Mouse (Mus musculus): ENCODE results near the gene Phb. TPM values are rescaled to one million over a fixed set of nuclear protein-coding genes. Genes with fewer than 3 reads are reported as not detected.

Gene Phb
- total and polyA plus RNA-seq, 3 experiments, result 281 to 383 (median 358) TPM

DNA sequence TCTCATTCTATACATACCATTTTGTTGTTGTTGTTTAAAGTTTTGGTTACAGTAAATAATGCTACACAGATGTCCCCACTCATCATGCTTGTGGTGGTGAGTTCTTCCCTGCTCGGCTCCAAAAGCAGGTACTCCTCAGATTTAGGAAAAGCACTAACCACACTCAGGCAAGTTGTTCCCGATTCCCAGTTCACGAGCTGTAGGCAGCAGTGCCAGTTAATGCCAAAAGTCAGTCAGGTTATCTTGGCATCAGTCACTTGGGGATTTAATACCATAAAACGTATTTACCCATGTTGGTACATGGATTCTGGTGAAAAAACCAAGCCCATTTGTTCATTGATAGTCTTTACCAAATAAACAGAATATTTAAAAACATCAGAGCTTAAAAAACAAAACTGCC lies 59.4 kb downstream of the Phb start:
- peaks cover 2% of the 10 kb centered on the region; the same call in 1 of the 2 replicates for H3K36me3 ChIP-seq (ENCODE audit: control insufficient read depth, insufficient read depth, low read length)
- H3K27ac ChIP-seq, result no peak overlapping the region
- intact Hi-C loops (cut with DNase I), result no loop called here
- H3K4me1 ChIP-seq (ENCODE audit: control insufficient read depth, insufficient read depth, low read length), result peaks cover 5% of the 10 kb centered on the region
- 68% methylated on average over 4 of the region's 4 CpGs for WGBS
- no peak overlapping the region for H3K4me3 ChIP-seq
- H3K9ac ChIP-seq (ENCODE audit: low read depth, low read length), result peak overlapping the region; percentile 24; the same call in 1 of the 2 replicates
- H3K27me3 ChIP-seq (ENCODE audit: control insufficient read depth, insufficient read depth, low read length), result no peaks in the 10 kb centered on the region
- TF ChIP-seq EP300 (IDR thresholded peaks at IDR 0.05; ENCODE audit: insufficient read depth, low read depth, low read length) (no peak), CTCF (IDR thresholded peaks at IDR 0.05) (no peak), POLR2A (IDR thresholded peaks at IDR 0.05; ENCODE audit: insufficient read depth, low read depth, low read length) (no peak)
- peaks cover 12% of the 10 kb centered on the region for H3K79me2 ChIP-seq (replicated peaks; ENCODE audit: control insufficient read depth, insufficient read depth, low read length)
- DNase-seq, result no peak

- no peak for TF ChIP-seq EP300 (IDR thresholded peaks at IDR 0.05; ENCODE audit: insufficient read depth, low read depth, low read length)
- no peak for TF ChIP-seq POLR2A (IDR thresholded peaks at IDR 0.05; ENCODE audit: insufficient read depth, low read depth, low read length)
- no peak for TF ChIP-seq CTCF (IDR thresholded peaks at IDR 0.05)
- intact Hi-C loops (cut with DNase I), result loop anchor here (2.0 kb wide), 1 partner anchor 13 kb away; no protein-coding TSS in a partner anchor
Measured at GRCm38 (mm10) chr11:95727947-95728346, 61.2 kb downstream of the Phb start.

GRCm38 (mm10) chr11:95728916-95729907 lies 62.5 kb downstream of the Phb start:
- 70% methylated on average over 12 of the region's 12 CpGs for WGBS
- peaks cover 8% of the 10 kb centered on the region; the same call in 1 of the 2 replicates for H3K79me2 ChIP-seq (replicated peaks; ENCODE audit: control insufficient read depth, insufficient read depth, low read length)
- H3K4me1 ChIP-seq (ENCODE audit: control insufficient read depth, insufficient read depth, low read length), result peaks cover 5% of the 10 kb centered on the region
- H3K36me3 ChIP-seq (ENCODE audit: control insufficient read depth, insufficient read depth, low read length), result peaks cover 2% of the 10 kb centered on the region; the same call in 1 of the 2 replicates
- intact Hi-C loops (cut with DNase I), result loop anchor here (2.0 kb wide), 1 partner anchor 14 kb away; no protein-coding TSS in a partner anchor
- no peaks in the 10 kb centered on the region for H3K27me3 ChIP-seq (ENCODE audit: control insufficient read depth, insufficient read depth, low read length)
- H3K9ac ChIP-seq (ENCODE audit: low read depth, low read length), result no peak overlapping the region
- no peak for TF ChIP-seq CTCF (IDR thresholded peaks at IDR 0.05)
- peak overlapping the region; percentile 38 for H3K4me3 ChIP-seq
- peak overlapping the region; percentile 59 for H3K27ac ChIP-seq
- DNase-seq, result no peak

More at GRCm38 (mm10) chr11:95727947-95728346, 61.2 kb downstream of the Phb start:
- DNase-seq, result no peak
- Histone ChIP-seq H3K4me3 (no peak overlapping the region), H3K36me3 (ENCODE audit: control insufficient read depth, insufficient read depth, low read length) (peaks cover 2% of the 10 kb centered on the region; the same call in 1 of the 2 replicates), H3K27me3 (ENCODE audit: control insufficient read depth, insufficient read depth, low read length) (no peaks in the 10 kb centered on the region), H3K27ac (no peak overlapping the region), H3K79me2 (replicated peaks; ENCODE audit: control insufficient read depth, insufficient read depth, low read length) (peaks cover 13% of the 10 kb centered on the region), H3K4me1 (ENCODE audit: control insufficient read depth, insufficient read depth, low read length) (peaks cover 5% of the 10 kb centered on the region), H3K9ac (ENCODE audit: low read depth, low read length) (no peak overlapping the region)
- WGBS, result 85% methylated on average over 5 of the region's 5 CpGs

Other genes starting within 250 kb of the Phb start
- gene Nxph3, start 152.4 kb upstream of the Phb start, total RNA-seq (2021), result under 1 TPM; 0.55 to 0.73 TPM
- gene Nxph3, start 152.4 kb upstream of the Phb start, polyA plus RNA-seq (2012; rRNA removed), result 0.57 and 0.76 TPM in 2 replicates
- gene Ngfr, start 79.2 kb upstream of the Phb start, total RNA-seq (2021), result 1 to 10 TPM in 1 of 2 experiments, under 1 TPM in 1; 0.26 to 1.0 TPM
- gene Ngfr, start 79.2 kb upstream of the Phb start, polyA plus RNA-seq (2012; rRNA removed), result 2.2 and 2.7 TPM in 2 replicates
- gene Zfp652, start 45.7 kb downstream of the Phb start, total RNA-seq (2021), result 10 to 100 TPM; 47.6 to 54.4 TPM
- gene Zfp652, start 45.7 kb downstream of the Phb start, polyA plus RNA-seq (2012; rRNA removed), result 16.1 and 22.3 TPM in 2 replicates
- under 1 TPM; 0.26 to 0.30 TPM for gene B130006D01Rik, start 56.6 kb downstream of the Phb start, total RNA-seq (2021)
- gene B130006D01Rik, start 56.6 kb downstream of the Phb start, polyA plus RNA-seq (2012; rRNA removed), result 0.06 and 0.15 TPM in 2 replicates
- gene Phospho1, start 157.5 kb downstream of the Phb start, total RNA-seq (2021), result 100 to 1,000 TPM; 181 to 206 TPM
- 193 and 244 TPM in 2 replicates for gene Phospho1, start 157.5 kb downstream of the Phb start, polyA plus RNA-seq (2012; rRNA removed)
- gene Gngt2, start 170.3 kb downstream of the Phb start, total RNA-seq (2021), result 10 to 100 TPM; 19.0 to 24.4 TPM
- 10.2 and 12.4 TPM in 2 replicates for gene Gngt2, start 170.3 kb downstream of the Phb start, polyA plus RNA-seq (2012; rRNA removed)
- gene Abi3, start 175.5 kb downstream of the Phb start, total RNA-seq (2021), result 10 to 100 TPM in 1 of 2 experiments, 1 to 10 TPM in 1; 7.9 to 11.4 TPM
- 16.3 and 23.2 TPM in 2 replicates for gene Abi3, start 175.5 kb downstream of the Phb start, polyA plus RNA-seq (2012; rRNA removed)
- gene B4galnt2, start 247.9 kb downstream of the Phb start, total RNA-seq (2021), result not detected
- 0.06 TPM in 1 of 2 replicates, not detected in the other for gene B4galnt2, start 247.9 kb downstream of the Phb start, polyA plus RNA-seq (2012; rRNA removed)